Mouse (Mus musculus): Measurements from ENCODE around the gene St8sia1.

St8sia1 gene

DNA sequence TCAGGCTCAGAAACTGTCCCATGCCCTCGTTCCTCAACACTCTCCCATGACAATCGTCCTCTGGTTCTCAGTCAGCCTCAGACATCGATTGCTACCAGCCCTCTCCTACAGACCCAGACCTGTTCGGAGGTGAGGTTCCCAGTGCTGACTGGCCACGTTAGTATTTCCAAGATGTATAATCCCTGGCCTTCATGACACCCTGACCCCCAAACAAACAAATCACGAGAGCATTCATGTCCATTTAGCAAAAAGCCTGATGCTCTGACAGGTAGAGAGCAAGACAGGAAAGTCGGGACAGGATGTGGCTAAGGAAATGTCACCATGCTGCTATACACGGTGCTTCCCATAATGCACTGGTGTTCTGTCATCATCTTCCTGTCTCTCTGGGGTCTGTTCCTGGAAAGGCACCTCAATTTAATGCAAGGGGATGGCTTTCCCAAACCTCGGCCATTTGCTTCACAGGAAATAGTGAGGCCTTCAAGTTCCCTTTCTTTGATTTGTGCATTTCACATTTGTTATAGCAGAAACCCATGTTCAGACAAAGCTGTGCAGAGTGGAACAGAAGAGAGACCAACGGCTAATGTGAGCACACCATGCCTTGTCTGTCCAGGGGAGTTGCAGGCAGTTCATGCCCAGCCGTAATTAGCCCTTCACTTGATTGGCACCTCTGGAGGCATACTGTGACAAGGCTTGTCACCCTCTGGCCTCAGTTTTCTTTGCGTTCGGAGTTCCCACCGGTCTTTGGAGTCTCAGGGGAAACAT lies 184.3 kb downstream of the St8sia1 start:
- no peak for DNase-seq

DNA sequence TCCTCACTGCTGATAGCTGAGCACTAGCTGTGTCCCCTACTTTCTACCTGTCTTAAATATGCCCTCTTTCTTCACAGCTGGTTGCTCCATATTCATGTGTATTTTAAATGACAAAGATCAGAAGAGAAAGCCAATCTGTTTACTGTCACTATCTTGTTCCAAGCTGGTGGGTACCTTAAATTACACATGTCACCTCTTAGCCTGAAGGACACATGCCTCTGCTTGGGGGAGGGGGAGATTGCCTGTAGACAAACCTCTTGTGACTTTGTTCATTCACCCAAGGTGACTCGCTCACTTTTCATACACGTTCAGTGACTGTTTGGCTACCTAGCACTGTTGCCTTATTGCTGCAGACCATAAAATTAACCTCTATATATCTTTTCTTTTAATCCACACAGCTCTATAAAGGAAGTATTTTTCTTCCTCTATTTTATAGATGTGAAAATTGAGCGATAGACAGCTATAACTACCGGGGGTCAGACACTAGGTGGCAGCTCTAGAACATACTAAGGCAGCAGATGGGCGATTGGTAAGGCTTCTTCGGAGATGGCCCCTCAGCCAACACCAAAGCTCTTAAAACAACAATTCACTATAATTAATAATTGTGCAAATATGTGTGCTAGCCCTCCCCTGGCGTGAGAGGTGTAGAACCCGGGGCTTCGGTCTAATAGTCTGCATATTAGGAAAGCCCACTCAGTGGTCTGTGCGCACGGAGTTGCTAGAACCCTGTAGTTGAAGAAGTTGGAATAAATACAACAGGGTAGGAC lies 185.0 kb downstream of the St8sia1 start:
- DNase-seq = peak; percentile 41 to 66

DNA sequence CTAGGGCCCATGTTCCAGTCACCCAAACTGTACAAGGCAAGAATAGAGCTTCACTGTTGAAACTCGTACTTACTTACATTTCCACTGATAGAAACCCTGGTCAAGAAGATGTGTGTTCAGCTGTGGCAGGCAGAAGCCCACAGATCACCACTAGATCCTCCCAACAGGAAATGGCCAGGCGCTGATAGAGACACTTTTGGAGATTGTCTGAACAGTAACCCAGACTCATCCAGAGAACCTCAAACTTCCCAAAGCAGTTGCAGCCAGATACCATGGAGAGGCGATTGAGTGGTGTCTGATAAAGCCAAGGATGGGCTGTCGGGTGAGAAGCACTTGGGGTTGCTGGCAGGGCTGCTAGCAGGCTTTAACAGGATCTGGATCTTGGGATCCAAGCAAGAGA lies 187.3 kb downstream of the St8sia1 start:
- no peak for DNase-seq

DNA sequence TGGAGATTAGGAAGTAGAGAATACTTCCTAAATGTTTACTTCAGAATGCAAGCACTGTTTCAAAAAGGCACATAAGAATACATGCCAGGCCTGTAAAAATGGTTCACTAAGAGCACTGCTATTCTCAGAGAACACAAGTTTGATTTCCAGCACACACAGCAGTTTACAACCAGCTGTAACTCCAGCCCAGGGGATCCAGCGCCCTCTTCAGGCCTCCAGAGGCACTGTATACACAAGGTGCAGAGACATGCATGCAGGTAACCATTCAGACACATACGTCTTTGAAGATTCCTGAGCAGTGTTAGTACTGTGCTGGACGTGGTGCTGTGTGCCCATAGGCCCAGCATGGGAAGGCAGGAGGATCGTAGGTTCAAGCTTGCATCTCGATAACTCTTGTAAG lies 190.7 kb downstream of the St8sia1 start:
- no peak for DNase-seq

DNA sequence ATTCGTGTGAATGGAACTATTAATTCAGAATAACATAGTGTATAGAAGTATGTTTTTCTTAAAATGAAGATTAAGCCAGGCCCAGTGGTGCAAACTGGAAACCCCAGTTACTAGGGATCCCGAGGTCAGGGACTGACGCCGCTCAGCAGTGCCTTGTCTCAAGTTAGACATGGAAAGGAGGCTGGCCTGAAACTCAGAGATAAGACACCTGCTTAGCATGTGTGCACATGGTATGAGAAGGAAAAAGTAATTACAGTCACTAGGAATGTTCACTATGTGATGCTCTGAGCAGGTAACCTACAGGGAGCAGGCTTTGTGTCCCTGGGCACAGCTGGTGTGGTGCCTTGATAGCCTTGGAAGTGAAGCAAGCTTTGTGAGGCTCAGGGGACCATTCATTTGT lies 192.6 kb downstream of the St8sia1 start:
- no peak for DNase-seq
